Comparison of ENCODE assay signal across 21 mouse cellular contexts in the genomic region with DNA sequence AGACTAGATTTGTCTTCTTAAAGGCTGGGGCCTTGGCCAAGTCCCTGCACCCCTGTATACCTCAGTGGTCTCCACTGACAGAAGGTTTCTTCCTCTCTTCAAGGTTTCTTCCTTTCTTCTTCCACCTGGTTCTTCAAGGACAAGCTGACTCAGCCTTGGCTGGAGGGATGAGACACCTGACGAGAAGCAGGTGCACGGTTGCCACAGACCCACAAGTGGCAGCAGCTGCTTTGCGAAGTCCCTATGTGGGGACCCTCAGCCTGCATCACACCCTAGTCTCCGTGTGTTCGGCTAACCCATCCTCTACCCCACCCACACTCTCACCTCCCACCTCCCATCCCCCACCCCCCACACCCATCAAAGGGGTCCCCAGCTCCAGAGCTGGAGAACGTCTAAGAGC. TPM values are rescaled to one million over a fixed set of nuclear protein-coding genes. Genes with fewer than 3 reads are reported as not detected.
DNase-seq lines count a peak whose midpoint lies in the region; ATAC-seq lines count a peak whose summit lies in the region.
"Had no signal": no experiment of that assay in that cellular context is flagged by ENCODE, and none has a peak within 500 bp of the region (broad histone marks: within the 10 kb centered on the region; RNA-seq: fewer than 3 reads in every experiment).

No protein-coding gene starts in this region.

- WGBS in heart, embryonic 10.5 days = 77% methylated on average over 6 of the region's 6 CpGs
- 71% methylated on average over 6 of the region's 6 CpGs for WGBS in stomach, embryonic 15.5 days

- H3K4me2 ChIP-seq in stomach, embryonic 15.5 days = no peak overlapping the region
- H3K4me2 ChIP-seq: forebrain, embryonic 13.5 days; heart, embryonic 13.5 days; hindbrain, embryonic 13.5 days had no signal

- no peak for ATAC-seq in stomach, embryonic 15.5 days (ENCODE audit: insufficient read depth, low FRiP score, low read depth)
- ATAC-seq: CD4-positive, CD25-positive, alpha-beta regulatory T cell, adult 4 months; forebrain, embryonic 13.5 days had no signal

- no peak for DNase-seq in heart, embryonic 10.5 days (ENCODE audit: low spot score)
- DNase-seq in heart, postnatal 14 days = no peak
- peak; percentile 39 for DNase-seq in thymus, postnatal 0 days (ENCODE audit: low spot score)
- DNase-seq in thymus, postnatal 36 days = peak; percentile 30 to 62
- no peak for DNase-seq in right cerebral cortex, postnatal 14 days
- no peak for DNase-seq in retina, postnatal 1 day
- no peak for DNase-seq in adrenal gland, postnatal 10 days
- DNase-seq: adrenal gland, postnatal 14 days; B cell, adult 2 months; cerebellum, adult 11-12 months; cerebellum, adult 9-10 months; cerebellum, postnatal 36 days; gastrocnemius, adult 2 months; gastrocnemius, postnatal 25 days had no signal

- H3K36me3 ChIP-seq in heart, embryonic 10.5 days = no peaks in the 10 kb centered on the region
- H3K36me3 ChIP-seq in stomach, embryonic 15.5 days = no peaks in the 10 kb centered on the region
- H3K36me3 ChIP-seq: embryonic facial prominence, embryonic 10.5 days; heart, embryonic 13.5 days; hindbrain, embryonic 13.5 days had no signal

- H3K9me3 ChIP-seq in heart, embryonic 10.5 days = no peaks in the 10 kb centered on the region
- H3K9me3 ChIP-seq in stomach, embryonic 15.5 days = no peaks in the 10 kb centered on the region
- H3K9me3 ChIP-seq: embryonic facial prominence, embryonic 10.5 days; forebrain, embryonic 13.5 days; heart, embryonic 13.5 days; hindbrain, embryonic 13.5 days had no signal

- H3K27me3 ChIP-seq in heart, embryonic 10.5 days (ENCODE audit: insufficient read depth, poor library complexity, severe bottlenecking) = no peaks in the 10 kb centered on the region
- no peaks in the 10 kb centered on the region for H3K27me3 ChIP-seq in stomach, embryonic 15.5 days (replicated peaks)
- H3K27me3 ChIP-seq: forebrain, embryonic 13.5 days had no signal

- no peak overlapping the region for H3K9ac ChIP-seq in stomach, embryonic 15.5 days
- H3K9ac ChIP-seq: forebrain, embryonic 13.5 days; hindbrain, embryonic 13.5 days had no signal

- no peak overlapping the region for H3K4me3 ChIP-seq in heart, embryonic 10.5 days
- no peak overlapping the region for H3K4me3 ChIP-seq in stomach, embryonic 15.5 days (replicated peaks)
- H3K4me3 ChIP-seq: embryonic facial prominence, embryonic 10.5 days; forebrain, embryonic 13.5 days; gastrocnemius, adult 2 months; heart, embryonic 13.5 days; hindbrain, embryonic 13.5 days had no signal

- H3K27ac ChIP-seq in heart, embryonic 10.5 days = peak overlapping the region; percentile 60
- H3K27ac ChIP-seq in stomach, embryonic 15.5 days = peak overlapping the region; percentile 65; the same call in 1 of the 2 replicates
- H3K27ac ChIP-seq: embryonic facial prominence, embryonic 10.5 days; forebrain, embryonic 13.5 days; gastrocnemius, adult 2 months; hindbrain, embryonic 13.5 days had no signal

- intact Hi-C loops in heart, postnatal 14 days (cut with DNase I) = no loop called here

- peaks cover 45% of the 10 kb centered on the region for H3K4me1 ChIP-seq in heart, embryonic 10.5 days
- H3K4me1 ChIP-seq in stomach, embryonic 15.5 days = peaks cover 22% of the 10 kb centered on the region
- H3K4me1 ChIP-seq: forebrain, embryonic 13.5 days had no signal

RNA-seq across cellular contexts. Expression of a gene that starts 24.1 kb away (rescaled TPM):
- polyA plus RNA-seq in heart, embryonic 10.5 days (2016; fragmentation: Nextera tagmentation; extraction: Ambion mirVana) = 0.18 and 0.28 TPM in 2 replicates
- 1 to 10 TPM; 2.5 to 2.9 TPM for total RNA-seq in heart, postnatal 14 days (2021)
- polyA plus RNA-seq in stomach, embryonic 15.5 days (2015; fragmentation: Nextera tagmentation; extraction: Ambion mirVana) = 1.8 TPM in 2 replicates
- 0.24 and 0.29 TPM in 2 replicates for polyA plus RNA-seq in thymus, postnatal 0 days (2015; fragmentation: Nextera tagmentation; extraction: Ambion mirVana)
- under 1 TPM; 0.45 to 0.61 TPM for total RNA-seq in adrenal gland, postnatal 10 days (2021)
- total RNA-seq: MEL had no signal
- polyA plus RNA-seq: CD4-positive, CD25-positive, alpha-beta regulatory T cell, adult 4 months had no signal

Comparison
In these comparisons a context has a peak if more than half of its experiments do, and no peak if none do; other contexts are left out.
1. DNase-seq: peak in thymus, postnatal 0 days (single experiment) and thymus, postnatal 36 days (2 of 2); none in heart, embryonic 10.5 days (single experiment), heart, postnatal 14 days (0 of 2), right cerebral cortex, postnatal 14 days (single experiment), retina, postnatal 1 day (single experiment) and adrenal gland, postnatal 10 days (single experiment).